Mouse (Mus musculus) embryonic facial prominence, embryonic 11.5 days (tissue): ENCODE data around the gene P4htm. TPM values are rescaled to one million over a fixed set of nuclear protein-coding genes. Genes with fewer than 3 reads are reported as not detected.
A peak's percentile ranks its signal among the peaks of the same experiment; 100 is the strongest.

Source experiments
- ATAC-seq: fragments of 200-750 bp; cut with Nextera tagmentation; replicated peaks from 2 replicates; pipeline ENCODE4 v1.8.0; 2017; ENCODE audit warnings: low read depth; ENCODE audit not compliant: insufficient number of reproducible peaks, low FRiP score, low TSS enrichment
- DNase-seq: peaks from one replicate; pipeline ENCODE4 v3.0.0-alpha.2; 2015; ENCODE audit warnings: low spot score
- H3K27ac ChIP-seq: fragments of 300-500 bp; sonication (generic); replicated peaks from 2 replicates; pipeline ENCODE4 v1.5.1; 2014; ENCODE audit warnings: mild to moderate bottlenecking, low read depth, low read length, control low read depth
- H3K27me3 ChIP-seq: fragments of 300-500 bp; sonication (generic); 2 replicates; pipeline ENCODE4 v1.6.1; 2014; ENCODE audit warnings: mild to moderate bottlenecking, low read length, moderate library complexity, mixed read lengths; ENCODE audit not compliant: control insufficient read depth, insufficient read depth
- H3K36me3 ChIP-seq: fragments of 300-500 bp; sonication (generic); replicated peaks from 2 replicates; pipeline ENCODE4 v1.6.1; 2014; ENCODE audit warnings: low read depth, mild to moderate bottlenecking, low read length, moderate library complexity, mixed read lengths; ENCODE audit not compliant: control insufficient read depth, insufficient read depth
- H3K4me1 ChIP-seq: fragments of 300-500 bp; sonication (generic); 2 replicates; pipeline ENCODE4 v1.6.1; 2014; ENCODE audit warnings: low read length, mixed read lengths; ENCODE audit not compliant: control insufficient read depth, insufficient read depth
- H3K4me2 ChIP-seq: fragments of 300-500 bp; sonication (generic); 2 replicates; pipeline ENCODE4 v1.6.1; 2014; ENCODE audit warnings: low read depth, mild to moderate bottlenecking, control low read depth, low read length, moderate library complexity
- H3K4me3 ChIP-seq: fragments of 300-500 bp; sonication (generic); 2 replicates; pipeline ENCODE4 v1.5.1; 2014; ENCODE audit warnings: low read depth, low read length, control low read depth
- H3K9ac ChIP-seq: fragments of 300-500 bp; sonication (generic); replicated peaks from 2 replicates; pipeline ENCODE4 v1.6.1; 2014; ENCODE audit warnings: mild to moderate bottlenecking, control low read depth, low read length
- H3K9me3 ChIP-seq: fragments of 300-500 bp; sonication (generic); replicated peaks from 2 replicates; pipeline ENCODE4 v1.6.1; 2016; ENCODE audit warnings: mild to moderate bottlenecking, low read length, inconsistent platforms, mixed read lengths; ENCODE audit not compliant: control insufficient read depth
- WGBS: fragments of 180-500 bp; shearing (Covaris S2); extraction: QIAGEN DNeasy Blood & Tissue Kit; methylation state at CpG from one replicate; pipeline ENCODE4 v1.1.7; 2014; 5-methylcytosine and 5-hydroxymethylcytosine counted together
- polyA plus RNA-seq: library from polyadenylated mRNA; unstranded; fragments of >200 nt; fragmentation: Nextera tagmentation; extraction: Ambion mirVana; gene quantifications from 2 replicates; pipeline ENCODE4 v1.2.1, GENCODE M21; 2014

The P4htm gene
- polyA plus RNA-seq, 1 experiment from 2014 or later = 6.4 TPM

GRCm38 (mm10) chr9:108560227-108560841 lies 37.1 kb downstream of the P4htm start, which contains the start of gene Impdh2:
Gene Impdh2 (plus strand): TSS chr9:108560286.
- no peaks in the 10 kb centered on the region for H3K27me3 ChIP-seq
- H3K9ac ChIP-seq = peak within 1 kb of the TSS; percentile 69
- H3K9me3 ChIP-seq = no peaks in the 10 kb centered on the region
- H3K27ac ChIP-seq = no peak within 1 kb of the TSS; the same call in 1 of the 2 replicates
- ATAC-seq (peak; percentile 97), DNase-seq (peak; percentile 99)
- WGBS = under 1% methylated on average over 50 of the region's 53 CpGs
- peak within 1 kb of the TSS; percentile 59 for H3K4me3 ChIP-seq
- H3K4me1 ChIP-seq = no peaks in the 10 kb centered on the region; the same call in 1 of the 2 replicates
- peaks cover 12% of the 10 kb centered on the region for H3K36me3 ChIP-seq
- H3K4me2 ChIP-seq = peak within 1 kb of the TSS; percentile 62

GRCm38 (mm10) chr9:108559169-108559568 lies 38.3 kb downstream of the P4htm start:
- no peak overlapping the region for H3K27ac ChIP-seq
- no peaks in the 10 kb centered on the region; the same call in 1 of the 2 replicates for H3K4me1 ChIP-seq
- WGBS = 89% methylated on average over 4 of the region's 4 CpGs
- H3K36me3 ChIP-seq = peaks cover 12% of the 10 kb centered on the region
- no peak overlapping the region for H3K4me2 ChIP-seq
- no peak for DNase-seq
- no peak for ATAC-seq
- H3K9me3 ChIP-seq = no peaks in the 10 kb centered on the region
- H3K27me3 ChIP-seq = no peaks in the 10 kb centered on the region
- no peak overlapping the region for H3K4me3 ChIP-seq
- no peak overlapping the region for H3K9ac ChIP-seq

DNA sequence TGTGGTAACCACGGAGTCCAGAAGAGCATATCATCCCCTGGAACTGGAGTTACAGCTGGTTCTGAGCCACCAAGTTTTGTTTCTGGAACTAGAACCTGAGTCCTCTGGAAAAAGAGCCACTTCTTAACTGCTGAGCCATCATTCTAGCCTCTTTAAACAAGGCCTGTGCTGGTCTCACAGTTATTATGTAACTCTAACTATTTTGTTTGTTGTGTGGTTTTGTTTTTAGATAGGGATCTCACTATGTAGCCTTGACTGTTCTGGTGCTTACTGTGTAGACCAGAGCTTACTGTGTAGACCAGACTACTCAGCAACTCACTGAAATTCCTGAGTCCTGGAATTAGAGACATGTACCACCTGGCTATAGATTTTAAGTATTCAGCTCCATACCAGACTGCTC lies 50.6 kb downstream of the P4htm start:
- WGBS = 98% methylated on average over 1 of the region's 1 CpGs
- Histone ChIP-seq H3K27ac (no peak overlapping the region), H3K9me3 (no peaks in the 10 kb centered on the region), H3K4me1 (no peaks in the 10 kb centered on the region), H3K27me3 (no peaks in the 10 kb centered on the region), H3K4me2 (no peak overlapping the region), H3K9ac (no peak overlapping the region), H3K4me3 (no peak overlapping the region), H3K36me3 (peaks cover 21% of the 10 kb centered on the region)
- ATAC-seq (no peak), DNase-seq (no peak)

GRCm38 (mm10) chr9:108545986-108546385 lies 51.5 kb downstream of the P4htm start:
- Histone ChIP-seq H3K4me3 (no peak overlapping the region), H3K27ac (no peak overlapping the region), H3K27me3 (no peaks in the 10 kb centered on the region), H3K4me1 (no peaks in the 10 kb centered on the region), H3K9me3 (no peaks in the 10 kb centered on the region), H3K4me2 (no peak overlapping the region), H3K36me3 (peaks cover 29% of the 10 kb centered on the region), H3K9ac (no peak overlapping the region)
- WGBS = 95% methylated on average over 3 of the region's 3 CpGs
- no peak for ATAC-seq
- DNase-seq = no peak

DNA sequence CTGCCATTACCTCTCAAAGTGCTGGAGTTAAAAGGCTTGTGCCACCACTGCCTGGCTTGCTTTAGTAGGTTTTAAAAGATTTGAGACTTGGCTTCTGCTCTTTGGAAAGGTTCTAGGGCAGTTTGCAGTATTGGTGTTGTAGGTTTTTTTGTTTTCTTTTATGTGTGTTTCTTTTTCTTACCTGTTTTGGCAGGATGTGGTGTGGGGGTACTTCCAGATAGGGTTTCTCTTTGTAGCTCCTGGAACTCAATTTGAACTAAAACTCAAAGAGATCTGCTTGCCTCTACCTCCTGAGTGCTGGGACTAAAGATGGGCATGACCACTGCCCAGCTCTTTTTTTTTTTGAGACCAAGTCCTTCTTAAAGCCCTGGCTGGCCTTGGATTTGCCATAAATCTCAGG lies 56.6 kb downstream of the P4htm start:
- ATAC-seq (no peak), DNase-seq (no peak)
- H3K4me1 ChIP-seq = no peaks in the 10 kb centered on the region
- no peaks in the 10 kb centered on the region for H3K9me3 ChIP-seq
- H3K36me3 ChIP-seq = peaks cover 30% of the 10 kb centered on the region
- no peak overlapping the region for H3K27ac ChIP-seq
- H3K27me3 ChIP-seq = no peaks in the 10 kb centered on the region
- no peak overlapping the region for H3K4me2 ChIP-seq
- H3K9ac ChIP-seq = no peak overlapping the region
- H3K4me3 ChIP-seq = no peak overlapping the region

- Histone ChIP-seq H3K9me3 (no peaks in the 10 kb centered on the region), H3K27me3 (no peaks in the 10 kb centered on the region), H3K9ac (no peak overlapping the region), H3K4me2 (no peak overlapping the region), H3K4me1 (no peaks in the 10 kb centered on the region), H3K36me3 (peaks cover 30% of the 10 kb centered on the region), H3K4me3 (no peak overlapping the region), H3K27ac (no peak overlapping the region)
- 92% methylated on average over 1 of the region's 1 CpGs for whole genome bisulfite sequencing
- DNase-seq (no peak), ATAC-seq (no peak)
These were observed 66.0 kb downstream of the P4htm start for GRCm38 (mm10) chr9:108531496-108531895.

DNA sequence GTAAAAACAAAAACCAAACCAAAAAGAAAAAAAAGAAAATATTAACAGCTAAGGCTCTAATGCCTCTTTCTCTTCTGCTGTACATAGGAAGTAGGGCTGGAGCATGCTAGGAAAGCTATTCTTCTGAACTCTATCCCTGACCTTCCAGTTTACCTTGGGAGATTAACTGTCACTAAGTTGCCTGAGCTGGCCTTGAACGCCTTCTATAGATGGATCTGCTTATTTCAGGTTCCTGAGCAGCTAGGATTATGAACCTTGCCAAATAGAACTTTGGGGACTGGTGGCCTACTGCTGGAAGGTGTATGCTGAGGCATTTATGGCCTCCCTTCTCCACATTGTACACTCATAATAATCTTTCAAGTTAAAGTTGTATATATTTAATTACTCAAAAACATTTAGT lies 66.5 kb downstream of the P4htm start:
- ATAC-seq (no peak), DNase-seq (no peak)
- H3K27me3 ChIP-seq = no peaks in the 10 kb centered on the region
- H3K4me3 ChIP-seq = no peak overlapping the region
- no peak overlapping the region for H3K9ac ChIP-seq
- H3K36me3 ChIP-seq = peaks cover 30% of the 10 kb centered on the region
- WGBS = 94% methylated on average over 1 of the region's 1 CpGs
- no peaks in the 10 kb centered on the region for H3K4me1 ChIP-seq
- H3K4me2 ChIP-seq = no peak overlapping the region
- no peaks in the 10 kb centered on the region for H3K9me3 ChIP-seq
- no peak overlapping the region for H3K27ac ChIP-seq
